Mouse (Mus musculus): ENCODE measurements around the gene Rnf220.

Gene Rnf220

GRCm38 (mm10) chr4:117496482-117497165, at the start of gene Rnf220:
Rnf220 (minus strand) TSS chr4:117497052.
- no peak for TF ChIP-seq GATA4 (IDR thresholded peaks at IDR 0.05; ENCODE audit: insufficient replicate concordance, low read length)

GRCm38 (mm10) chr4:117546616-117547015, 49.8 kb upstream of the Rnf220 start:
- TF ChIP-seq GATA4 (IDR thresholded peaks at IDR 0.05; ENCODE audit: insufficient replicate concordance, low read length): no peak

GRCm38 (mm10) chr4:117545448-117545847, 48.6 kb upstream of the Rnf220 start:
- TF ChIP-seq GATA4 (IDR thresholded peaks at IDR 0.05; ENCODE audit: insufficient replicate concordance, low read length): no peak

- no peak for TF ChIP-seq GATA4 (IDR thresholded peaks at IDR 0.05; ENCODE audit: insufficient replicate concordance, low read length)
Measured at GRCm38 (mm10) chr4:117540571-117540970, 43.7 kb upstream of the Rnf220 start.

- no peak for TF ChIP-seq GATA4 (IDR thresholded peaks at IDR 0.05; ENCODE audit: insufficient replicate concordance, low read length)
Measured at GRCm38 (mm10) chr4:117539329-117539980, 42.6 kb upstream of the Rnf220 start.

GRCm38 (mm10) chr4:117537002-117537401, 40.1 kb upstream of the Rnf220 start:
- TF ChIP-seq GATA4 (IDR thresholded peaks at IDR 0.05; ENCODE audit: insufficient replicate concordance, low read length): no peak

- no peak for TF ChIP-seq GATA4 (IDR thresholded peaks at IDR 0.05; ENCODE audit: insufficient replicate concordance, low read length)
Measured at GRCm38 (mm10) chr4:117535496-117536200, 38.8 kb upstream of the Rnf220 start.

GRCm38 (mm10) chr4:117529843-117530242, 33.0 kb upstream of the Rnf220 start:
- no peak for TF ChIP-seq GATA4 (IDR thresholded peaks at IDR 0.05; ENCODE audit: insufficient replicate concordance, low read length)

- TF ChIP-seq GATA4 (IDR thresholded peaks at IDR 0.05; ENCODE audit: insufficient replicate concordance, low read length): no peak
Measured at GRCm38 (mm10) chr4:117527952-117528351, 31.1 kb upstream of the Rnf220 start.

- TF ChIP-seq GATA4 (IDR thresholded peaks at IDR 0.05; ENCODE audit: insufficient replicate concordance, low read length): no peak
Measured at GRCm38 (mm10) chr4:117527116-117527899, 30.5 kb upstream of the Rnf220 start.

GRCm38 (mm10) chr4:117525990-117526389, 29.1 kb upstream of the Rnf220 start:
- no peak for TF ChIP-seq GATA4 (IDR thresholded peaks at IDR 0.05; ENCODE audit: insufficient replicate concordance, low read length)

- no peak for TF ChIP-seq GATA4 (IDR thresholded peaks at IDR 0.05; ENCODE audit: insufficient replicate concordance, low read length)
Measured at GRCm38 (mm10) chr4:117521350-117521749, 24.5 kb upstream of the Rnf220 start.

- TF ChIP-seq GATA4 (IDR thresholded peaks at IDR 0.05; ENCODE audit: insufficient replicate concordance, low read length): no peak
Measured at GRCm38 (mm10) chr4:117518246-117518645, 21.4 kb upstream of the Rnf220 start.

GRCm38 (mm10) chr4:117499043-117499442, 2.2 kb upstream of the Rnf220 start:
- TF ChIP-seq GATA4 (IDR thresholded peaks at IDR 0.05; ENCODE audit: insufficient replicate concordance, low read length): no peak

- no peak for TF ChIP-seq GATA4 (IDR thresholded peaks at IDR 0.05; ENCODE audit: insufficient replicate concordance, low read length)
Measured at GRCm38 (mm10) chr4:117495869-117496401, 917 bp downstream of the Rnf220 start.

Data from liver, adult (tissue).